Mouse (Mus musculus) liver, embryonic 14.5 days (tissue): ENCODE measurements around the gene Dyrk3.

ENCODE experiments used
- CTCF ChIP-seq: IDR thresholded peaks from 2 replicates; pipeline ENCODE4 v1.5.1; 2016; ENCODE audit warnings: antibody characterized with exemption, low read depth, control low read depth
- EP300 ChIP-seq: IDR thresholded peaks from 2 replicates; pipeline ENCODE4 v1.6.1; 2016; ENCODE audit warnings: antibody characterized with exemption, low read depth

- TF ChIP-seq CTCF (peak; percentile 96), EP300 (no peak)
Measured at GRCm38 (mm10) chr1:131155456-131155855, 17.3 kb upstream of the Dyrk3 start.
